Mouse (Mus musculus) heart, embryonic 14.5 days (tissue): Measurements from ENCODE around the gene Cass4. TPM values are rescaled to one million over a fixed set of nuclear protein-coding genes. Genes with fewer than 3 reads are reported as not detected.

Experiments used
- ATAC-seq: fragments of 200-750 bp; cut with Nextera tagmentation; 2 replicates; pipeline ENCODE4 v1.8.0; 2017; ENCODE audit warnings: low read depth, moderate TSS enrichment; ENCODE audit not compliant: insufficient number of reproducible peaks, insufficient read depth, low FRiP score
- H3K27ac ChIP-seq, 2 experiments: fragments of 200-500 bp in 1 of 2; fragments of 300-500 bp in 1 of 2; sonication (generic) in 1 of 2; replicated peaks in 1 of 2; 2 replicates each; pipeline ENCODE4 v1.5.1; 2012 to 2014; ENCODE audit warnings: low read depth in 2 of 2, low read length in 2 of 2, control low read depth in 1 of 2, mild to moderate bottlenecking in 1 of 2, mixed read lengths in 1 of 2; ENCODE audit not compliant: control insufficient read depth in 1 of 2, insufficient read depth in 1 of 2
- H3K27me3 ChIP-seq: fragments of 300-500 bp; sonication (generic); 2 replicates; pipeline ENCODE4 v1.6.1; 2014; ENCODE audit warnings: mild to moderate bottlenecking, low read length, control low read depth; ENCODE audit not compliant: control insufficient read depth, insufficient read depth
- H3K36me3 ChIP-seq: fragments of 300-500 bp; sonication (generic); 2 replicates; pipeline ENCODE4 v1.6.1; 2014; ENCODE audit warnings: mild to moderate bottlenecking, control low read depth, low read length, mixed read lengths; ENCODE audit not compliant: control insufficient read depth, insufficient read depth
- H3K4me1 ChIP-seq, 2 experiments: fragments of 200-500 bp in 1 of 2; fragments of 300-500 bp in 1 of 2; sonication (generic) in 1 of 2; 2 replicates each; pipeline ENCODE4 v1.6.1; 2012 to 2014; ENCODE audit warnings: low read length in 2 of 2, control low read depth in 1 of 2, mixed read lengths in 1 of 2; ENCODE audit not compliant: control insufficient read depth in 2 of 2, insufficient read depth in 2 of 2
- H3K4me2 ChIP-seq: fragments of 300-500 bp; sonication (generic); 2 replicates; pipeline ENCODE4 v1.6.1; 2014; ENCODE audit warnings: mild to moderate bottlenecking, low read length
- H3K4me3 ChIP-seq, 2 experiments: fragments of 200-500 bp in 1 of 2; fragments of 300-500 bp in 1 of 2; sonication (generic) in 1 of 2; 2 replicates each; pipeline ENCODE4 v1.5.1; 2012 to 2014; ENCODE audit warnings: low read length in 2 of 2, mild to moderate bottlenecking in 2 of 2, control low read depth in 1 of 2, low read depth in 1 of 2, moderate library complexity in 1 of 2; ENCODE audit not compliant: control insufficient read depth in 1 of 2, insufficient read depth in 1 of 2
- H3K9ac ChIP-seq: fragments of 300-500 bp; sonication (generic); 2 replicates; pipeline ENCODE4 v1.6.1; 2014; ENCODE audit warnings: mild to moderate bottlenecking, low read length
- H3K9me3 ChIP-seq: fragments of 300-500 bp; sonication (generic); 2 replicates; pipeline ENCODE4 v1.6.1; 2016; ENCODE audit warnings: low read length, control low read depth; ENCODE audit not compliant: control insufficient read depth
- WGBS: fragments of 180-500 bp; shearing (Covaris S2); extraction: QIAGEN DNeasy Blood & Tissue Kit; methylation state at CpG from one replicate; pipeline ENCODE4 v1.1.7; 2014; 5-methylcytosine and 5-hydroxymethylcytosine counted together
- polyA plus RNA-seq: library from polyadenylated mRNA; unstranded; fragments of >200 nt; fragmentation: Nextera tagmentation; extraction: Ambion mirVana; gene quantifications from 2 replicates; pipeline ENCODE4 v1.2.1, GENCODE M21; 2014

The Cass4 gene
- polyA plus RNA-seq, 1 experiment from 2014 or later = 0.30 TPM

DNA sequence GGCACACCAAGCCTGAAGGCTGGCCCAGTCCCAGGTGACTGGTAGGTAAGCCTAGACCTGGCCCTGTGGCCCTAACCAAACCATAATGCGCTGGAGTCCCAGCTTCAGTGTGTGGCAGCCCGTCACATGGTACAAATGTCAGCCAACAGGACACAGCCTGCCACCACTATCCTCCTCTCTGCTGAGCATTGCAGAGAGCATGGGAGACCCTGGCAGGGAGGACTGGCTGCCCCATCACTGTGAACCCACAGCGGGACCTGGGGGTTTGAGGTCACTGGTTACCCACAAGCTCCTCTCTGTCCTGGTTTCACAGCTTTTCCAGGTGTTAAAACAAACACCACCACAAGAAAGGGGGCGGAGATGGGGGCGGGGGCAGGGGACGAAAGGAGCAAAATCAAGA is 3.3 kb upstream of the Cass4 start:
- peaks cover 2 to 4% of the 10 kb centered on the region in 2 experiments; a peak in 2 of 4 replicates for H3K4me1 ChIP-seq
- no peak overlapping the region for H3K4me2 ChIP-seq
- no peak overlapping the region for H3K9ac ChIP-seq
- no peaks in the 10 kb centered on the region for H3K36me3 ChIP-seq
- no peak overlapping the region for H3K27ac ChIP-seq
- H3K9me3 ChIP-seq = no peaks in the 10 kb centered on the region
- 24% methylated on average over 6 of the region's 6 CpGs for WGBS
- H3K4me3 ChIP-seq = no peak overlapping the region
- ATAC-seq = no peak
- no peaks in the 10 kb centered on the region for H3K27me3 ChIP-seq

DNA sequence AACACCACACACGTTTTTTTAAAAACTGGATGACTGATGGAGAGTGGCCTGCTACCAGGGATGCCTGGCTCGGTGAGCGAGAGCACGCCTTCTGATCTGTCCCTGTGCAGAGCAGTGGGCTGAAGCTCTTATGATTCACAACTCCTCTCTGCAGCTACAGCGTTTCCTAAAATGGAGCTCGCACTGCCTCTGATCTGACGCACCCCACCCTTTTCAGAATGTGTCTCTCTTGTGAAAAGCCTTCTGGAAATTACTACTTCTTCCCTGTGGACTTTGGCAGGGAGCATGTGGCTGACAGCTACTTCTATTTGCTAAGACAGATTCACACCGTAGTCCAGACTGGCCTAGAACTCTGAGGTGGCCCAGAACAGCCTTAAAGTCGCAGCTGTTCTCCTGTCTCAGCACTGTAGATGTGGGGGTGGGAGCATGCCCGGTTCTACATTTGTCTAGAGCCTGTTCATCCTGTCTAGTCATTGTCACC is 1.5 kb upstream of the Cass4 start:
- H3K27me3 ChIP-seq = no peaks in the 10 kb centered on the region
- H3K4me1 ChIP-seq = peaks cover 2 to 4% of the 10 kb centered on the region in 2 experiments; a peak in 2 of 4 replicates
- no peak overlapping the region for H3K4me2 ChIP-seq
- H3K9ac ChIP-seq = no peak overlapping the region
- no peak overlapping the region for H3K4me3 ChIP-seq
- no peak overlapping the region for H3K27ac ChIP-seq
- ATAC-seq = no peak
- 39% methylated on average over 10 of the region's 10 CpGs for WGBS
- no peaks in the 10 kb centered on the region for H3K9me3 ChIP-seq
- no peaks in the 10 kb centered on the region for H3K36me3 ChIP-seq

DNA sequence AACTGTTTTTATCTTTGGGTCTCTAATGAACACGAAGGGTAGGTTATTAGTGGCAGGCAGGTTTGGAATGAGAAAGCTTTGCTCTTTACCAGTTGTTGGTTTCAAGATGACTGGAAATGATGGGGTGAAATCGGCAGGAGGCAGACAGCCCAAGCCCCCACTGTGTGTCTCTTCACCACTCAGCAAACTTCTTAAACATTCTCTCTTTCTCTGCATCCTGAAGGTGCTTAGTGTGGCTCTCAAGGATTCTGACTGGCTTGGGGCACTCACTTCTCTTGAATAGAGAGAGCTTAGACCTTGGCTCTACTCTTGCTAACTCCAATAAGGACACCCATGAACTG is 428 bp downstream of the Cass4 start:
- Histone ChIP-seq H3K27ac (no peak overlapping the region), H3K4me1 (peaks cover 2 to 4% of the 10 kb centered on the region in 2 experiments; a peak in 2 of 4 replicates), H3K27me3 (no peaks in the 10 kb centered on the region), H3K4me2 (peak overlapping the region; percentile 34; the same call in 1 of the 2 replicates), H3K36me3 (no peaks in the 10 kb centered on the region), H3K4me3 (no peak overlapping the region), H3K9me3 (no peaks in the 10 kb centered on the region), H3K9ac (no peak overlapping the region)
- ATAC-seq = no peak
- WGBS = 54% methylated on average over 2 of the region's 2 CpGs

GRCm38 (mm10) chr2:172394671-172395070 is 1.1 kb downstream of the Cass4 start:
- peaks cover 2 to 4% of the 10 kb centered on the region in 2 experiments; a peak in 2 of 4 replicates for H3K4me1 ChIP-seq
- 71% methylated on average over 4 of the region's 4 CpGs for WGBS
- H3K4me2 ChIP-seq = no peak overlapping the region

DNA sequence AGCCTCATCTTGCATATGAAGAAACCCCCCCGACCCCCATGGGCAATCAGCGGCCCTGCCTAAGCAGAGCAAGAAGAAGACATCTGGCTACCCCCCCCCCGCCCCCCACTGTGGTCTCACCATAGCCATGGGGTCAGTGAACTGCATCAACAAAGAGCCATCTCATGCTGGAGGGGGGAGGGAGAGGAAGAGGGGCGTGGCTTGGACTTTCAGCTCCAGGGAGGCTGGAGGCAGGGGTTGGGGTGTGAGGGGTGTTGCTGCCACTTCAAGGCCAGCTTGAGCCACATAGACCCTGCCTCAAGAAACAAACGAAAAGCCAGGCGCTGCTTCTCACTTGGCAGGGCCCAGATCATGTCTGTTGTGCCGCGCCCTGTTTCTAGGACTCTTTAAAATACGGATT is 2.4 kb downstream of the Cass4 start:
- Histone ChIP-seq H3K9me3 (no peaks in the 10 kb centered on the region), H3K27me3 (no peaks in the 10 kb centered on the region), H3K4me1 (peaks cover 2 to 4% of the 10 kb centered on the region in 2 experiments; a peak in 2 of 4 replicates), H3K4me3 (no peak overlapping the region), H3K27ac (no peak overlapping the region), H3K9ac (no peak overlapping the region), H3K4me2 (no peak overlapping the region), H3K36me3 (no peaks in the 10 kb centered on the region)
- 40% methylated on average over 9 of the region's 9 CpGs for WGBS
- no peak for ATAC-seq

More at GRCm38 (mm10) chr2:172394671-172395070, 1.1 kb downstream of the Cass4 start:
- ATAC-seq = no peak
- Histone ChIP-seq H3K27ac (no peak overlapping the region), H3K9me3 (no peaks in the 10 kb centered on the region), H3K4me3 (no peak overlapping the region), H3K36me3 (no peaks in the 10 kb centered on the region), H3K27me3 (no peaks in the 10 kb centered on the region), H3K9ac (no peak overlapping the region)

- Histone ChIP-seq H3K4me3 (no peak overlapping the region), H3K27me3 (0 out of 2 replicates have a peak, but pooled peaks cover 3% of the 10 kb centered on the region), H3K4me1 (no peaks in the 10 kb centered on the region; a peak in 1 of 4 replicates), H3K4me2 (no peak overlapping the region), H3K36me3 (no peaks in the 10 kb centered on the region), H3K9ac (no peak overlapping the region), H3K27ac (no peak overlapping the region), H3K9me3 (no peaks in the 10 kb centered on the region)
- ATAC-seq = no peak
- WGBS = 26% methylated on average over 9 of the region's 9 CpGs
Observed at GRCm38 (mm10) chr2:172399901-172400300, 6.3 kb downstream of the Cass4 start.

DNA sequence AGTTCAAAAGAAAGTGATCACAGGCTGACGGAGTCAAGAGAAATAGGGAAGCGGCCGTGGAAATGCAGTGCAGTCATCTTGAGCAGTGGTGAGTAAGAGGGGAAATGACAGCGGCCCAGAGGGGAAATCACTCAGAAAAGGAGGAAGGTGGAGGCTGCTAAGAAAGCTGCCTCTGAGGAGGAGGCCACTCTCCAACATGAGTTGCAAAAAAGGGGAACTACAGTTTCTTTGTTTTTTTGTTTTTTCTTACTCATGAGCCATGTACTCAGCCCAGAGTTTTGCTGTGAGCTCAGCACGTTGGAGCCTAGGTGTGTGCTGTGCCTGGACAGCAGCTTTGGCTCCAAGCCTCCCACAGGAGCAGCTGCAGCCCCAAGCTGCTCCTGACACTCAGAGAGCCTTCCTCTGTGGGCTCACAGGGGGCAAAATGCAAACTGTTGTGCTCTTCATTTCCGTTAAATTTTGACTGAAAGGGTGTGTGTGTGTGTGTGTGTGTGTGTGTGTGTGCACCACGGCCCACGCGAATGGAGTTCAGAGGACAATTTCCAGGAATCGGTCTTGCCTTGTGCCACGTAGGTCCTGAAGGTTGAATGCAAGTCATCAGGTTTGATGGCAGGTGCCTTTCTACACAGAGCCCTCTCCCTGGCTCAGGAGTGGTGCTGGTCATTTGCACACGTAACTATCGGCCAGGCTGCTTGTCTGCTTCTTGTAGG is 7.7 kb downstream of the Cass4 start:
- Histone ChIP-seq H3K4me3 (no peak overlapping the region), H3K27me3 (0 out of 2 replicates have a peak, but pooled peaks cover 3% of the 10 kb centered on the region), H3K27ac (peak overlapping the region; percentile 21 to 43; a peak in 2 of 4 replicates), H3K9ac (no peak overlapping the region), H3K4me2 (no peak overlapping the region), H3K36me3 (no peaks in the 10 kb centered on the region), H3K9me3 (no peaks in the 10 kb centered on the region), H3K4me1 (no peaks in the 10 kb centered on the region; a peak in 1 of 4 replicates)
- WGBS = 65% methylated on average over 13 of the region's 13 CpGs
- no peak for ATAC-seq
